Mouse (Mus musculus): Measurements from ENCODE around the gene Slc6a16. TPM values are rescaled to one million over a fixed set of nuclear protein-coding genes. Genes with fewer than 3 reads are reported as not detected.

Slc6a16 gene
- polyA plus RNA-seq (2014; fragmentation: Nextera tagmentation; extraction: Ambion mirVana): 0.21 TPM in 1 of 2 replicates, not detected in the other

- Histone ChIP-seq H3K27ac (replicated peaks; ENCODE audit: low read depth, low read length) (no peak within 1 kb of the TSS), H3K9ac (replicated peaks; ENCODE audit: low read length) (peak within 1 kb of the TSS; percentile 47), H3K4me2 (ENCODE audit: low read depth, low read length) (peak within 1 kb of the TSS; percentile 47), H3K4me1 (ENCODE audit: control insufficient read depth, insufficient read depth, low read length) (no peaks in the 10 kb centered on the region), H3K4me3 (ENCODE audit: low read depth, low read length) (peak within 1 kb of the TSS; percentile 18), H3K27me3 (ENCODE audit: control insufficient read depth, insufficient read depth, low read length) (peaks cover 13% of the 10 kb centered on the region), H3K36me3 (replicated peaks; ENCODE audit: control insufficient read depth, insufficient read depth, low read depth, low read length) (no peaks in the 10 kb centered on the region), H3K9me3 (replicated peaks; ENCODE audit: control insufficient read depth, low read length) (no peaks in the 10 kb centered on the region)
- ATAC-seq (replicated peaks; ENCODE audit: insufficient number of reproducible peaks, low FRiP score, low TSS enrichment, low read depth): no peak
- DNase-seq (ENCODE audit: low spot score): peak; percentile 66
- WGBS: 9% methylated on average over 46 of the region's 53 CpGs
Measured at GRCm38 (mm10) chr7:45240633-45241388, at the start of gene Slc6a16. Gene Slc6a16, plus strand, starts transcription at chr7:45241085.

DNA sequence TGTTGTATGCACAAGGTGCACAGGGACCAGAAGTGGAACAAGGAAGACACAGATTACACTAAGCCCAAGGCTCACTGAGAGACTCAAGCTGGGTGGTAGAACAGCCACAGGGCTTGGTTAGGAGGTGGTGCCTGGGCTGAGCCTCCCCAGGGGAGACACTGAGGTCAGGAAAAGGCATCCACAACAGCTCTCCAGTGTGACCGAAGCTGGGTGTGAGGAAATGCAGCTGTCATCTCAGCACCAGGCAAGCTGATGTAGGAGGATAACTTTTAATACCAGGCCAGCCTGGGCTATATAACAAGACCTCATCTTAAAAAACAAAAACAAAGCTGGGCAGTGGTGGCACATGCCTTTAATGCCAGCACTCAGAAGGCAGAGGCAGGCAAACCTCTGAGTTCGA is 49.7 kb upstream of the Slc6a16 start:
- Histone ChIP-seq H3K4me3 (ENCODE audit: low read depth, low read length) (no peak overlapping the region), H3K4me1 (ENCODE audit: control insufficient read depth, insufficient read depth, low read length) (peaks cover 3% of the 10 kb centered on the region), H3K9me3 (replicated peaks; ENCODE audit: control insufficient read depth, low read length) (no peaks in the 10 kb centered on the region), H3K27ac (replicated peaks; ENCODE audit: low read depth, low read length) (no peak overlapping the region), H3K36me3 (replicated peaks; ENCODE audit: control insufficient read depth, insufficient read depth, low read depth, low read length) (no peaks in the 10 kb centered on the region), H3K4me2 (ENCODE audit: low read depth, low read length) (no peak overlapping the region), H3K27me3 (ENCODE audit: control insufficient read depth, insufficient read depth, low read length) (peaks cover 2% of the 10 kb centered on the region; the same call in 1 of the 2 replicates), H3K9ac (replicated peaks; ENCODE audit: low read length) (no peak overlapping the region)
- WGBS: 75% methylated on average over 2 of the region's 2 CpGs
- no peak for DNase-seq (ENCODE audit: low spot score)
- ATAC-seq (replicated peaks; ENCODE audit: insufficient number of reproducible peaks, low FRiP score, low TSS enrichment, low read depth): no peak

- DNase-seq (ENCODE audit: low spot score) (peak; percentile 79), ATAC-seq (replicated peaks; ENCODE audit: insufficient number of reproducible peaks, low FRiP score, low TSS enrichment, low read depth) (peak; percentile 54)
- Histone ChIP-seq H3K9ac (replicated peaks; ENCODE audit: low read length) (no peak overlapping the region), H3K4me3 (ENCODE audit: low read depth, low read length) (no peak overlapping the region), H3K9me3 (replicated peaks; ENCODE audit: control insufficient read depth, low read length) (no peaks in the 10 kb centered on the region), H3K4me2 (ENCODE audit: low read depth, low read length) (no peak overlapping the region; the same call in 1 of the 2 replicates), H3K27ac (replicated peaks; ENCODE audit: low read depth, low read length) (no peak overlapping the region), H3K36me3 (replicated peaks; ENCODE audit: control insufficient read depth, insufficient read depth, low read depth, low read length) (no peaks in the 10 kb centered on the region), H3K4me1 (ENCODE audit: control insufficient read depth, insufficient read depth, low read length) (peaks cover 3% of the 10 kb centered on the region), H3K27me3 (ENCODE audit: control insufficient read depth, insufficient read depth, low read length) (peaks cover 2% of the 10 kb centered on the region; the same call in 1 of the 2 replicates)
- WGBS: 14% methylated on average over 8 of the region's 8 CpGs
Measured at GRCm38 (mm10) chr7:45191803-45192363, 49.0 kb upstream of the Slc6a16 start.

- WGBS: 76% methylated on average over 7 of the region's 7 CpGs
- ATAC-seq (replicated peaks; ENCODE audit: insufficient number of reproducible peaks, low FRiP score, low TSS enrichment, low read depth): no peak
- H3K4me2 ChIP-seq (ENCODE audit: low read depth, low read length): no peak overlapping the region
- H3K4me1 ChIP-seq (ENCODE audit: control insufficient read depth, insufficient read depth, low read length): peaks cover 3% of the 10 kb centered on the region
- H3K9me3 ChIP-seq (replicated peaks; ENCODE audit: control insufficient read depth, low read length): no peaks in the 10 kb centered on the region
- H3K36me3 ChIP-seq (replicated peaks; ENCODE audit: control insufficient read depth, insufficient read depth, low read depth, low read length): no peaks in the 10 kb centered on the region
- DNase-seq (ENCODE audit: low spot score): no peak
- H3K27ac ChIP-seq (replicated peaks; ENCODE audit: low read depth, low read length): no peak overlapping the region
- H3K4me3 ChIP-seq (ENCODE audit: low read depth, low read length): no peak overlapping the region
- H3K9ac ChIP-seq (replicated peaks; ENCODE audit: low read length): no peak overlapping the region
- H3K27me3 ChIP-seq (ENCODE audit: control insufficient read depth, insufficient read depth, low read length): peaks cover 2% of the 10 kb centered on the region; the same call in 1 of the 2 replicates
Measured at GRCm38 (mm10) chr7:45192585-45193310, 48.1 kb upstream of the Slc6a16 start.

DNA sequence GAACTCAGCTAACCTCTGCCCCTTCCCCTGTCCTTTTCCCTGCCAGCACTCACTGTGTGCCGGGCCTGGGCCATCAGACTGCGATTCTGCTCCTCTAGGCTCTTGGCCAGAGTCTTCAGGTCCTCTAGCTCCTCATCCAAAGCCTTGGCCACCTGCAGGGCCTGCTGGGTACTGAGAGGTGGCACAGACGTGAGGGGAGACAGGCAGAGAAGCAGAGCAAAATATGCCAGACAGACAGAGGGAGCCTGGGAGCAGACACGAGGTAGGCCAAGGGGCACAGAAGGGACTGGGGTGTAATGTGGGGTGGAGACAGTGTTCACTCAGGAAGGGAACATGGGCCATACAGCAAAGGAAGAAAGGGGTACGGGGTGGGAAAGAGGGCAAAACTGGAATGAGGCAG is 47.5 kb upstream of the Slc6a16 start:
- Histone ChIP-seq H3K9ac (replicated peaks; ENCODE audit: low read length) (no peak overlapping the region), H3K4me1 (ENCODE audit: control insufficient read depth, insufficient read depth, low read length) (peaks cover 3% of the 10 kb centered on the region), H3K4me2 (ENCODE audit: low read depth, low read length) (no peak overlapping the region), H3K27ac (replicated peaks; ENCODE audit: low read depth, low read length) (no peak overlapping the region), H3K27me3 (ENCODE audit: control insufficient read depth, insufficient read depth, low read length) (peaks cover 2% of the 10 kb centered on the region; the same call in 1 of the 2 replicates), H3K9me3 (replicated peaks; ENCODE audit: control insufficient read depth, low read length) (no peaks in the 10 kb centered on the region), H3K4me3 (ENCODE audit: low read depth, low read length) (no peak overlapping the region), H3K36me3 (replicated peaks; ENCODE audit: control insufficient read depth, insufficient read depth, low read depth, low read length) (no peaks in the 10 kb centered on the region)
- no peak for ATAC-seq (replicated peaks; ENCODE audit: insufficient number of reproducible peaks, low FRiP score, low TSS enrichment, low read depth)
- DNase-seq (ENCODE audit: low spot score): no peak
- 64% methylated on average over 5 of the region's 5 CpGs for WGBS

DNA sequence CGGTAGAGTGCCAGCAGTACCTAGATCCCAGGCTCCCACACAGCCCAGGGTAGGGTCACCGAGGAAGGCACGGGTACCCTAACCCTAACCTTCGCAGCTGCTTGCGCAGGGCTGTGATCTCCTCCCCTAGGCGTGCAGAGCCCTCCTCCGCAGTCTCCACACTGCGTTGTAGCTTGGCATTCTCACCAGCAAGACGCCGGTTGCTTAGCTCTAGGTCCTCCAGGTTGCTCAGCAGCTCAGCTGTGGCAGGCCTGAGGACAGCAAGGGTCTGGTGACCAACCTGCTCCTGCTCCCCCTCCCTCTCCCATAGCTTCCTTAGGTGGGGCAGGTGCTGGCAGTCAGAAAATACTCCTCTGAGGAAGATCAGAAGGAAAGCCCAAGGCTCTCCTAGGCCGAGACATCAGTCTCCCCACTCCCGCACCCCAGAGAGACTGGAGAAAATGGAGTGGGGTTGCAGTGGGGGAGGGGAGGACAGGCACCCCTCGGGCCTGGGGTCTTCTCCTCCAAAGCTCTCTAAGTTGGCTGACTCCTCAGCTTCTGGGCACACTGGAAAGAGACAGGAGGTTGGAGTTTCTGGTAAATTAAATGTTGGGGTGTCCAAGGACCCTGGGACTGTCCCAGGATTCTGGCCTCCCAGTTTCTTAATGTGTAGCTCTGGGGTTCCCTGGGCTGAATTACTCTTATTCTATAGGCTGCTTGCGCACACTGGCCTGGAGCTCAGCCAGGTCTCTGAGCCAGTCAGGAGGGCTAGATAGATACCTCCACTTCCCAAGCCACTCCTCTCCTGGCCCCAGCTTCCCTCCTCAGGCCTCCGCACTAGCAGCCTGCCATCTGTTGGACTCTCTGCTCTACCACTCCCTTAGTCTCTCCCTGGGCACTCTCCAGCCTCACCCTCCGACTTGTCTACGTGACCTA is 46.8 kb upstream of the Slc6a16 start:
- no peak overlapping the region for H3K27ac ChIP-seq (replicated peaks; ENCODE audit: low read depth, low read length)
- DNase-seq (ENCODE audit: low spot score): no peak
- 75% methylated on average over 17 of the region's 17 CpGs for whole genome bisulfite sequencing

DNA sequence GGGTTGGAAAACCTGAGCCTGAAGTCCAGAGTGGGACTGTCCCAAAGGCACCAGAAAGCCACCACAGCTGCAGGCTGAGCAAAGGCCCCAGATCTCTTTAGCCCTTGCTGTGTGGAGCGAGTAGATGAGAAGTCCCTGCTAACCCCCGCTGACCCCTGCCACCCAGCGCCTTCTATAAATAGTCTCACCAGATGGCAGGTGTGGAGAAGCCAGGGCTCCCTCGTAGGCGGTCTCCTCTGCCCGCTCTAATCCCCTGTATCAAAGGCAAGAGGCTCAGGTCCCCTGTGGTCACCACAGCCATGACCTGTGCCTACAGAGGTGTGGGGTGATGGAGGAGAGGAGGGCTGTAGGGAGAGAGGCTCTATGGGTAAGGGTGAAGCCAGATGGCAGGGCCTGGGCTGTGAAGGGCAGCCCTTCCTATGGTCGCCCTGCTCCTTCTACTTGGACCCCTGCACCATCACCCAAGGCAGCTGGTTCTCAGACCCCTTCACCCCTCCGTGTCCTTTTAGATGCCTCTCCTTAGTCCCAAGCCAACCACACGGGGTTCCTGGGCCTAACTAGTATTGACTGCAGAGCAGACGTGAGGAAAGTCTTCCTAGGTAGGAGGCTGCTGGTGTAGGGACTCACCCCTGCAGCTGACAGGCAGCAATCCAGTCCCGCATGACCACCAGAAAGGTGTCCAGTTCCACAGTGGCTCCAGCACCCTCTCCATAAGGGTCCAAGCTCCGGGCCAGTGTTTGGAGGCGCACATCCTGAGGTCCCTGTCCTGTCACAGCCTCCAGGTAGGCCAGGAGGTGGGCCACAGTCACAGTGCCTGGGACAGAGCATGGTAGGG is 45.3 kb upstream of the Slc6a16 start:
- no peak overlapping the region for H3K27ac ChIP-seq (replicated peaks; ENCODE audit: low read depth, low read length)
- H3K9me3 ChIP-seq (replicated peaks; ENCODE audit: control insufficient read depth, low read length): no peaks in the 10 kb centered on the region
- 57% methylated on average over 13 of the region's 13 CpGs for WGBS
- no peak overlapping the region for H3K4me3 ChIP-seq (ENCODE audit: low read depth, low read length)
- H3K9ac ChIP-seq (replicated peaks; ENCODE audit: low read length): no peak overlapping the region
- H3K4me1 ChIP-seq (ENCODE audit: control insufficient read depth, insufficient read depth, low read length): peaks cover 3% of the 10 kb centered on the region
- no peaks in the 10 kb centered on the region for H3K27me3 ChIP-seq (ENCODE audit: control insufficient read depth, insufficient read depth, low read length)
- no peak overlapping the region for H3K4me2 ChIP-seq (ENCODE audit: low read depth, low read length)
- ATAC-seq (replicated peaks; ENCODE audit: insufficient number of reproducible peaks, low FRiP score, low TSS enrichment, low read depth) (no peak), DNase-seq (ENCODE audit: low spot score) (no peak)
- H3K36me3 ChIP-seq (replicated peaks; ENCODE audit: control insufficient read depth, insufficient read depth, low read depth, low read length): no peaks in the 10 kb centered on the region

More for the DNA sequence above, 46.8 kb upstream of the Slc6a16 start:
- Histone ChIP-seq H3K4me1 (ENCODE audit: control insufficient read depth, insufficient read depth, low read length) (peaks cover 3% of the 10 kb centered on the region), H3K4me2 (ENCODE audit: low read depth, low read length) (no peak overlapping the region), H3K9ac (replicated peaks; ENCODE audit: low read length) (no peak overlapping the region), H3K4me3 (ENCODE audit: low read depth, low read length) (no peak overlapping the region), H3K36me3 (replicated peaks; ENCODE audit: control insufficient read depth, insufficient read depth, low read depth, low read length) (no peaks in the 10 kb centered on the region), H3K27me3 (ENCODE audit: control insufficient read depth, insufficient read depth, low read length) (peaks cover 2% of the 10 kb centered on the region; the same call in 1 of the 2 replicates), H3K9me3 (replicated peaks; ENCODE audit: control insufficient read depth, low read length) (no peaks in the 10 kb centered on the region)
- no peak for ATAC-seq (replicated peaks; ENCODE audit: insufficient number of reproducible peaks, low FRiP score, low TSS enrichment, low read depth)

Data from embryonic facial prominence, embryonic 11.5 days (tissue).